Mouse (Mus musculus) brain, embryonic 14.5 days (tissue): ENCODE data around the gene Olfr97.

Experiments
- CTCF ChIP-seq: fragments of 200-500 bp; IDR thresholded peaks from 2 replicates; pipeline ENCODE4 v1.5.1; 2012; ENCODE audit warnings: inconsistent platforms, mild to moderate bottlenecking, moderate library complexity, borderline replicate concordance; ENCODE audit not compliant: insufficient read depth, insufficient read length; ENCODE audit errors: extremely low read depth
- POLR2A ChIP-seq: fragments of 200-500 bp; IDR thresholded peaks from 2 replicates; pipeline ENCODE4 v1.6.1; 2012; ENCODE audit warnings: mild to moderate bottlenecking, inconsistent platforms, borderline replicate concordance; ENCODE audit not compliant: poor library complexity, insufficient read depth, insufficient read length, severe bottlenecking; ENCODE audit errors: extremely low read depth

- TF ChIP-seq POLR2A: no peak
- no peak for TF ChIP-seq CTCF
Observed at GRCm38 (mm10) chr17:37275626-37276248, 38.6 kb upstream of the Olfr97 start.
